Mouse (Mus musculus): Measurements from ENCODE around the gene Mpdu1. TPM values are rescaled to one million over a fixed set of nuclear protein-coding genes. Genes with fewer than 3 reads are reported as not detected.
"Not testable (repeated sequence)": the region's sequence is repeated elsewhere in the genome, so short reads cannot be mapped to it uniquely, and the experiment has no call there.

Gene Mpdu1
- 10 to 100 TPM; 15.2 to 16.5 TPM for total RNA-seq (2021)

DNA sequence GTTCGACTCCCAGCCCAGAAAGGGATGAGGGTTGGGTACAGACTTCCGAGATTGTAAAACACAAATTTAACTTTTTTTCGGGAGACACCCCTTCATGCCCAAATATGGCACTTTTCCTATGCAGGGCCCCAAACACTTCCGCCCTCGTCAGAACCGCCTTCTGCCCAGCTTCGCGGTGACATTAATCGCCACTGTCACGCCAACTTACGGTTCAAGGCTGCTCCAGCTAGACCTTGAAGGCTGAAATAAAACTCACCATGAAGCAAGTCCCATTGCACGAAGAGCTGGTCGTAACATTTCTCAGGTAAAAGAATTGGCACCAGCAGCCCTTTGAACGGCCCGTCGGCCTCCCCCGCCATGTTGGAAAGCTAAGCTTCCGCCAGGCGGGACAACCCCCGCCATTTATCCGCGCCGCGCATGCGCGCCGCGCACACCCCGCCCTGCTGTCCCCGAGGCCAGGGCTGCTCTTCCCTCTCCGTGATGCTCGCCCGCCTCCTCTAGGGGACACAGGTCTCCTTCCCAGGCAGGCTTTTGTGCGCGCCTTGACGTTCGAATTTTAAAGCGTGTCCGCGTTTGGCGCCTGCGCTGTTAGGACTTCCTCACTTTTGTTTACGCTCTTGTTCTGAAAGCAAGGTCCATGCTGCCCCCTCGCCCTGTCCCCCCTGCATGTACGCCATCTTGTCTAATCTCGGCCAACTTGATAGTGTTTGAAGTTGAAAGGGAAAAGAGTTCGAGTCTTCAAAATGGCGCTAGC is at the start of gene Mpdu1:
Mpdu1 (minus strand) TSS at position 430 of the 754 bp plus-strand sequence.
- DNase-seq (ENCODE audit: low spot score): peak; percentile 94
- intact Hi-C loops (cut with DNase I): no loop called here

- intact Hi-C loops (cut with DNase I): no loop called here
- no peak for DNase-seq (ENCODE audit: low spot score)
These were observed 48.6 kb upstream of the Mpdu1 start for GRCm38 (mm10) chr11:69711082-69711481.

DNA sequence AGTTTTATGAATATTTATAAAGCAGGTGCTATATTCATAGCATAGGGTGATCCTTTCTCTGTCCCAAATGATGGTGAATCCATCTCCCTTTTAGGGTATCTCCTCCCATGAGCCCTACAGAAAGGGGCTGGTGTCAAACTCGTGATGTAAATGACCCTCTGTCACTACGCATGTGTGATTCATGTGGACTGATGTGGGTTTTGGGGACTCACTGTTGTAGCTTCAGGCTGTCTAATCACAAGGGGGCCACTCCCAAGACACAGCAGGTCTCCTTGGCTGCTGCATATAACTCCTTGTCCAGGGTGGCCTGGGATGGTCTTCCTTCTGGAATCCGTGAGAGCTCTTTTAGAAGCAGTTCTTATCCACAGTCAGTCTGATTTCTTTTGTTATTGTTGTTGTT is 48.0 kb upstream of the Mpdu1 start:
- intact Hi-C loops (cut with DNase I): no loop called here
- DNase-seq (ENCODE audit: low spot score): no peak

- DNase-seq (ENCODE audit: low spot score): no peak
- intact Hi-C loops (cut with DNase I): no loop called here
These were observed 47.4 kb upstream of the Mpdu1 start for GRCm38 (mm10) chr11:69709554-69710446.

DNA sequence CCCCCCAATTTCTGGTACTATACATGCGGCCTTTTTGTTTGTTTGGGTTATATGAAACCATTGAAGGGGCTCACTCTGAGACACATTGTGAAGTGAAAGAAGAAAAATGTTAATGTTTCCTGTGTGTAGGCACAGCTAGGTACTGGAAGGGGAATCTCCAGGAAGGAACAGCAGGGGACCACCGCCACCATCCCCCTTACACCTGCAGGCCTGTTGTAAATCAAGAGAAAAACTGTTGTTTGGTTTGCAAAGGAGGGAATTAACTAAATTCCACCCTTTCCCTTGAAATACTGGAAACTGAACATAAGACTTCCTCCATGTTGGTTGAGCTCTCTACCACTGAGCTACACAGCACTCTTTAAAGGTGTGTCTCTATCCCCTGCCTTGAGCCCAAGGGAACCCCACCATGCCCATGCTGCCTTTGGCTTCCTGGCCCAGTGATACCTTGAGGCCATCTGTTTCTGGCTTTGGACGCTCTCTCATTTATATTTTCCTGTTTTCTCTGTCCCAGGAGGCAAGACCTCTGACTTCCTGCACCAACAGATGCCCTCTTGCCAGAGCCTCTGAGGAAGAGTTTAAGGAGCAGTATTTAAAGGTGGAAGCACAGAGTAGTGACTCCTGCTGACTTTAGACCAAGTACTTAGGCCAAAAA is 46.3 kb upstream of the Mpdu1 start:
- intact Hi-C loops (cut with DNase I): no loop called here
- no peak for DNase-seq (ENCODE audit: low spot score)

GRCm38 (mm10) chr11:69707873-69708381 is 45.5 kb upstream of the Mpdu1 start:
- intact Hi-C loops (cut with DNase I): no loop called here
- no peak for DNase-seq (ENCODE audit: low spot score)

DNA sequence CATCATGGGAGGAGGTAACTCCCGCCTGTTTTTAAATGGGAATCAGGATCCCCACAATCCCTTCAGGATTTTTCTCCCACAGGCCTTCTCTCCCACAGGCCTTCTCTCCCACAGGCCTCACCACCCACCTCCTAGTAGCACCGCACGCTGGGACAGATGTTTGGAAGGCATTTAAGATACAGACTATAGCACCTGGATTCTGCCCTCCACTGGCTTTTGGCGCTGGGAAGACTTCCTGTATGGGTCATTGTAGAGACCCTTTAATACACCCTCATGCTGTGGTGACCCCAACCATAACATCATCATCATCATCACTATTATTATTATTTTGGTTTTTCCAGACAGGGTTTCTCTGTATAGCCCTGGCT is 45.0 kb upstream of the Mpdu1 start:
- intact Hi-C loops (cut with DNase I): no loop called here
- DNase-seq (ENCODE audit: low spot score): no peak

DNA sequence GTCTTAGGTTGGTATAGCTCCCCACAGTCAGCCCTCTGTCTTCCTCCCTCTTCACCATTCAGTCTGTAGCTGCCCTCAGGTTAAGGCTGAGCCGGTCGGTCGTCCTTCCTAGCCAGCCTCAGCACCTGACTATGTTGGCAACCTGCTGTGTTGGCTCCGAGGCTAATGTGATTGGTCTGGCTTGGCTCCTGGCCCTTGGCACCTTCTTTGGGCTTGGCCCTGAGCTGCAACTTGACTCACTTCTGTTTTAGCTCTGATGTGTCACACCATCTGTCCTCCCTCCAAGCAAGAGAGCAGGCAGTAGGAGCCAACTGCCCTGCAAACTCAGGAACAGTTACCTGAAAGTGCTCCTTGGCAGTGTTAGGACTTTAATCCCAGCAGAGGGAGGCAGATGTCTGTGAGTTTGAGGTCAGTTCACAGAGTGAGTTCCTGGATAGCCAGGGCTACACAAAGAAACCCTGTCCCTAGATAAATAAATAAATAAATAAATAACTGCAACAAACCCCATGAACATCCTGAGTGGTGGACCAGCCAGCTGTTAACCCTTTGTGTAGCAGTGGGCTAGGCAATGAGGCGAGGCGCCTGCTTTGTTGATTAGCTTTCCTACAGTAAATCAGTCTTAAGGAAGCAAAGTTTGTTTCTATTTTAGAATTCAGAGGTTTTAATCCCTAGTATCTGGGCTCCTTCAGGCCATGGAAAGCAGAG is 44.5 kb upstream of the Mpdu1 start:
- intact Hi-C loops (cut with DNase I): no loop called here
- DNase-seq (ENCODE audit: low spot score): peak; percentile 59

DNA sequence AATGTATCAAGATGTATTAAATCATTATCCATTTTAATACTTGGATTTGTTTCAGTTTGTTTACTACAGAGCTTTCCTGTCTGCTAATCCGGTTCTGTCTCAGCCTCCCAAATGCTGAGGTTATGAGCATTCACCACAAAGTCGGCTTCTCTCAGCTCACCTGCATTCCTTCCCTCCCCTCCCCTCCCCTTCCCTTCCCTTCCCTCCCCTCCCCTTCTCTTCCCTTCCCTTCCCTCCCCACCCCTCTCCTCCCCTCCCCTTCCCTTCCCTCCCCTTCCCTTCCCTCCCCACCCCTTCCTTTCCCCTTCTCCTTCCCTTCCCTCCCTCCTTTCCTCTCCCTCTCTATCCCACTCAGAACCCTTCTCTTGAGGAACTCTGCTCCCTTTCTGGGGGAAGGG is 42.2 kb upstream of the Mpdu1 start:
- no peak for DNase-seq (ENCODE audit: low spot score)
- intact Hi-C loops (cut with DNase I): no loop called here

GRCm38 (mm10) chr11:69703814-69704612 is 41.6 kb upstream of the Mpdu1 start:
- intact Hi-C loops (cut with DNase I): no loop called here
- no peak for DNase-seq (ENCODE audit: low spot score)

GRCm38 (mm10) chr11:69703381-69703780 is 40.9 kb upstream of the Mpdu1 start:
- intact Hi-C loops (cut with DNase I); DNase-seq (ENCODE audit: low spot score): not testable (repeated sequence)

DNA sequence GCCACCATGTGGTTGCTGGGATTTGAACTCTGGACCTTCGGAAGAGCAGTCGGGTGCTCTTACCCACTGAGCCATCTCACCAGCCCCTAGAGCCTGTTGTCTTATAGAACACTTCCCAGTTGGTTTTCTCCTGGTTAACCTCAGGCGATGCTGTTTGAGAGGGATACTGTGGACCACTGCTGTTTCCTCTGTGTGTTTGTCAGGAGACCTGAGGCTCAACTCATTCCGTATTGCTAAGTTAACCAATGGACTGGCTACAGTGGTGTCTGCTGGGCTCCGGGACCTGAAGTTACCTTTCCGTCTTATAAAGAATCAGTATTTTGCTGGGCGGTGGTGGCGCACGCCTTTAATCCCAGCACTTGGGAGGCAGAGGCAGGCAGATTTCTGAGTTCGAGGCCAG is 40.4 kb upstream of the Mpdu1 start:
- intact Hi-C loops (cut with DNase I); DNase-seq (ENCODE audit: low spot score): not testable (repeated sequence)

- intact Hi-C loops (cut with DNase I): loop anchor here (5.0 kb wide), 1 partner anchor 98 kb away; the partner anchor contains the start of gene Chrnb1
These were observed 37.2 kb upstream of the Mpdu1 start for GRCm38 (mm10) chr11:69699595-69699994.

GRCm38 (mm10) chr11:69698574-69698973 is 36.1 kb upstream of the Mpdu1 start:
- no peak for DNase-seq (ENCODE audit: low spot score)
- intact Hi-C loops (cut with DNase I): loop anchor here (5.0 kb wide), 1 partner anchor 99 kb away; the partner anchor contains the start of gene Chrnb1

More at GRCm38 (mm10) chr11:69699595-69699994, 37.2 kb upstream of the Mpdu1 start:
- no peak for DNase-seq (ENCODE audit: low spot score)

GRCm38 (mm10) chr11:69697396-69697795 is 35.0 kb upstream of the Mpdu1 start:
- intact Hi-C loops (cut with DNase I): loop anchor here (5.0 kb wide), 1 partner anchor 100 kb away; the partner anchor contains the start of gene Chrnb1
- DNase-seq (ENCODE audit: low spot score): no peak

GRCm38 (mm10) chr11:69695361-69696181 is 33.1 kb upstream of the Mpdu1 start, which contains the start of the genes Tnfsf12 and Tnfsfm13:
Tnfsf12 (minus strand) TSS chr11:69695849.
Tnfsfm13 (minus strand) TSS chr11:69696098.
- peak; percentile 85 for DNase-seq (ENCODE audit: low spot score)
- intact Hi-C loops (cut with DNase I): loop anchor here (5.0 kb wide), 1 partner anchor 102 kb away; the partner anchor contains the start of gene Chrnb1

DNA sequence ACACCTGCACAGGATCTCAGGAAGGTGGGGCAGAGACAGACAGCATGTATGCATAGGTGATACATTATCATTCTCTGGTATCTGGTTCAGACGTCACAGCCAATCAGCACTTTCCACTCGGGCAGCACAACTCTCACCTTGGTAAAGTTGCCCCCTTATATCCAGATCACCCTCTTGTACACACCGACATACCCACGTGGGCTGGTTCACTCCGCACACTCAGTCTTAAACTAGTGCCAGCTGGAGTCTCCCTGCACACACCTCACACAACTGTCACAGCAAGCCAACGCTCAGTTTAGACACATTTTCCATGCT is 32.6 kb upstream of the Mpdu1 start:
- intact Hi-C loops (cut with DNase I): loop anchor here (5.0 kb wide), 1 partner anchor 102 kb away; the partner anchor contains the start of gene Chrnb1
- no peak for DNase-seq (ENCODE audit: low spot score)

Measured in heart, postnatal 25 days (tissue).